Mouse (Mus musculus): ENCODE measurements around the gene Ddc. TPM values are rescaled to one million over a fixed set of nuclear protein-coding genes. Genes with fewer than 3 reads are reported as not detected.

Gene Ddc
- polyA plus RNA-seq, 1 experiment from 2014 or later: 21.7 TPM

DNA sequence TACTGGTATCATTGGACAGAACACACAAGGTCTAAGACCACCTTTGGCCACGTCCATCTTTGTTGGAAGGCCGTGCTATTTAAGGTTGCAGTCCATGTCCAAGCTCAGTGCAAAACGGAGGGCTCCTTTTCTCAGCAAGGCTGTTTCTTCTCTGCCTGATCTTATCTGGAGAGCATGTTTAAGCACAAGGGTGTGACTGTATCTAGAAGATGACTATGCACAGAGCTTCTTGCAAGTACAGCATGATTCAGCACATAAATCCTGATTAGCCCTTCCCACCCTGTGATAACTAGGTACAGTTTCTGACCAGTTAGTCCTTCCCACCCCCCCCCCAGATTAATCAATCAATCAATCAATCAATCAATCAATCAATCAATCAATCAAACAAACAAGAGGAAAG is 25.4 kb upstream of the Ddc start:
- H3K4me2 ChIP-seq (ENCODE audit: low read length): no peak overlapping the region
- no peak overlapping the region for H3K27ac ChIP-seq (ENCODE audit: low read length)
- no peaks in the 10 kb centered on the region for H3K9me3 ChIP-seq (replicated peaks; ENCODE audit: control insufficient read depth, low read length, poor library complexity, severe bottlenecking)
- H3K4me3 ChIP-seq (ENCODE audit: low read depth, low read length): no peak overlapping the region
- no peak for ATAC-seq
- H3K9ac ChIP-seq (ENCODE audit: low read depth, low read length): no peak overlapping the region
- WGBS: 88% methylated on average over 3 of the region's 3 CpGs
- H3K27me3 ChIP-seq (ENCODE audit: control insufficient read depth, insufficient read depth, low read depth, low read length): no peaks in the 10 kb centered on the region
- H3K36me3 ChIP-seq (ENCODE audit: control insufficient read depth, insufficient read depth, low read length): no peaks in the 10 kb centered on the region
- no peaks in the 10 kb centered on the region for H3K4me1 ChIP-seq (ENCODE audit: control insufficient read depth, insufficient read depth, low read length)

DNA sequence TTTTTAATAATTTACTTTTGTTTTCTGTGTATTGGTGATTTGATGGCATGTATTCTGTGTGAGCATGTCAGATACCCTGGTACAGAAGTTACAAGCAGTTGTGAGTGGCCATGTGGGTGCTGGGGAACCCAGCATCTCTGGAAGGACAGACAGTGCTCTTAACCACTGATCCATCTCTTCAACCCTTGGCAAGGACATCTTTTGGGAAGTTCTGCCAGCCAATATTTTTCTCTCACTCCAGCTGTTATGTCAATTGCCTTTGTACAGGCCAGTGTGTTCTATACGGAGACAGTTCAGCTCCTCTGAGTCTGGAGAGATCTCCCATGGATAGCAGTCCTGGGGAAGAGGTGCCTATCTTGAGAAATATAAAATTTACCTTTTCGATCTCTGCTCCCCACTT is 24.2 kb upstream of the Ddc start:
- H3K27ac ChIP-seq (ENCODE audit: low read length): no peak overlapping the region
- H3K4me2 ChIP-seq (ENCODE audit: low read length): no peak overlapping the region
- no peaks in the 10 kb centered on the region for H3K27me3 ChIP-seq (ENCODE audit: control insufficient read depth, insufficient read depth, low read depth, low read length)
- H3K9ac ChIP-seq (ENCODE audit: low read depth, low read length): no peak overlapping the region
- no peak overlapping the region for H3K4me3 ChIP-seq (ENCODE audit: low read depth, low read length)
- no peaks in the 10 kb centered on the region for H3K36me3 ChIP-seq (ENCODE audit: control insufficient read depth, insufficient read depth, low read length)
- H3K9me3 ChIP-seq (replicated peaks; ENCODE audit: control insufficient read depth, low read length, poor library complexity, severe bottlenecking): no peaks in the 10 kb centered on the region
- no peak for ATAC-seq
- 89% methylated on average over 2 of the region's 2 CpGs for WGBS
- H3K4me1 ChIP-seq (ENCODE audit: control insufficient read depth, insufficient read depth, low read length): no peaks in the 10 kb centered on the region

GRCm38 (mm10) chr11:11907703-11908413 is 9.9 kb upstream of the Ddc start:
- 65% methylated on average over 7 of the region's 7 CpGs for WGBS
- no peak for ATAC-seq
- no peaks in the 10 kb centered on the region for H3K4me1 ChIP-seq (ENCODE audit: control insufficient read depth, insufficient read depth, low read length)
- no peaks in the 10 kb centered on the region for H3K36me3 ChIP-seq (ENCODE audit: control insufficient read depth, insufficient read depth, low read length)
- no peak overlapping the region for H3K4me2 ChIP-seq (ENCODE audit: low read length)
- H3K27me3 ChIP-seq (ENCODE audit: control insufficient read depth, insufficient read depth, low read depth, low read length): no peaks in the 10 kb centered on the region
- H3K9ac ChIP-seq (ENCODE audit: low read depth, low read length): no peak overlapping the region
- no peak overlapping the region for H3K27ac ChIP-seq (ENCODE audit: low read length)
- no peak overlapping the region for H3K4me3 ChIP-seq (ENCODE audit: low read depth, low read length)
- no peaks in the 10 kb centered on the region for H3K9me3 ChIP-seq (replicated peaks; ENCODE audit: control insufficient read depth, low read length, poor library complexity, severe bottlenecking)

- Histone ChIP-seq H3K9ac (ENCODE audit: low read depth, low read length) (no peak overlapping the region), H3K4me2 (ENCODE audit: low read length) (no peak overlapping the region), H3K36me3 (ENCODE audit: control insufficient read depth, insufficient read depth, low read length) (no peaks in the 10 kb centered on the region), H3K27me3 (ENCODE audit: control insufficient read depth, insufficient read depth, low read depth, low read length) (no peaks in the 10 kb centered on the region), H3K4me1 (ENCODE audit: control insufficient read depth, insufficient read depth, low read length) (no peaks in the 10 kb centered on the region), H3K27ac (ENCODE audit: low read length) (no peak overlapping the region), H3K9me3 (replicated peaks; ENCODE audit: control insufficient read depth, low read length, poor library complexity, severe bottlenecking) (no peaks in the 10 kb centered on the region), H3K4me3 (ENCODE audit: low read depth, low read length) (no peak overlapping the region)
- ATAC-seq: no peak
Observed at GRCm38 (mm10) chr11:11905518-11905917, 7.6 kb upstream of the Ddc start.

- no peak overlapping the region for H3K9ac ChIP-seq (ENCODE audit: low read depth, low read length)
- ATAC-seq: no peak
- 68% methylated on average over 5 of the region's 5 CpGs for WGBS
Observed at GRCm38 (mm10) chr11:11904995-11905394, 7.1 kb upstream of the Ddc start.

GRCm38 (mm10) chr11:11901509-11901908 is 3.6 kb upstream of the Ddc start:
- WGBS: 85% methylated on average over 5 of the region's 5 CpGs
- H3K27me3 ChIP-seq (ENCODE audit: control insufficient read depth, insufficient read depth, low read depth, low read length): no peaks in the 10 kb centered on the region
- no peak for ATAC-seq

More at GRCm38 (mm10) chr11:11904995-11905394, 7.1 kb upstream of the Ddc start:
- no peaks in the 10 kb centered on the region for H3K36me3 ChIP-seq (ENCODE audit: control insufficient read depth, insufficient read depth, low read length)
- no peaks in the 10 kb centered on the region for H3K4me1 ChIP-seq (ENCODE audit: control insufficient read depth, insufficient read depth, low read length)
- no peak overlapping the region for H3K4me2 ChIP-seq (ENCODE audit: low read length)
- H3K4me3 ChIP-seq (ENCODE audit: low read depth, low read length): no peak overlapping the region
- no peak overlapping the region for H3K27ac ChIP-seq (ENCODE audit: low read length)
- no peaks in the 10 kb centered on the region for H3K9me3 ChIP-seq (replicated peaks; ENCODE audit: control insufficient read depth, low read length, poor library complexity, severe bottlenecking)
- no peaks in the 10 kb centered on the region for H3K27me3 ChIP-seq (ENCODE audit: control insufficient read depth, insufficient read depth, low read depth, low read length)

GRCm38 (mm10) chr11:11898496-11898895 is 552 bp upstream of the Ddc start:
- 90% methylated on average over 3 of the region's 3 CpGs for WGBS
- H3K4me1 ChIP-seq (ENCODE audit: control insufficient read depth, insufficient read depth, low read length): no peaks in the 10 kb centered on the region
- ATAC-seq: no peak

More at GRCm38 (mm10) chr11:11901509-11901908, 3.6 kb upstream of the Ddc start:
- no peak overlapping the region for H3K9ac ChIP-seq (ENCODE audit: low read depth, low read length)
- no peak overlapping the region for H3K27ac ChIP-seq (ENCODE audit: low read length)
- H3K4me3 ChIP-seq (ENCODE audit: low read depth, low read length): no peak overlapping the region
- H3K9me3 ChIP-seq (replicated peaks; ENCODE audit: control insufficient read depth, low read length, poor library complexity, severe bottlenecking): no peaks in the 10 kb centered on the region
- no peak overlapping the region for H3K4me2 ChIP-seq (ENCODE audit: low read length)
- no peaks in the 10 kb centered on the region for H3K4me1 ChIP-seq (ENCODE audit: control insufficient read depth, insufficient read depth, low read length)
- no peaks in the 10 kb centered on the region for H3K36me3 ChIP-seq (ENCODE audit: control insufficient read depth, insufficient read depth, low read length)

GRCm38 (mm10) chr11:11895479-11895878 is 2.5 kb downstream of the Ddc start:
- H3K27ac ChIP-seq (ENCODE audit: low read length): no peak overlapping the region
- H3K27me3 ChIP-seq (ENCODE audit: control insufficient read depth, insufficient read depth, low read depth, low read length): no peaks in the 10 kb centered on the region
- 91% methylated on average over 2 of the region's 2 CpGs for WGBS
- no peak for ATAC-seq
- H3K4me2 ChIP-seq (ENCODE audit: low read length): no peak overlapping the region
- no peaks in the 10 kb centered on the region for H3K4me1 ChIP-seq (ENCODE audit: control insufficient read depth, insufficient read depth, low read length)
- H3K9me3 ChIP-seq (replicated peaks; ENCODE audit: control insufficient read depth, low read length, poor library complexity, severe bottlenecking): no peaks in the 10 kb centered on the region
- H3K9ac ChIP-seq (ENCODE audit: low read depth, low read length): no peak overlapping the region
- H3K4me3 ChIP-seq (ENCODE audit: low read depth, low read length): no peak overlapping the region
- H3K36me3 ChIP-seq (ENCODE audit: control insufficient read depth, insufficient read depth, low read length): no peaks in the 10 kb centered on the region

More at GRCm38 (mm10) chr11:11898496-11898895, 552 bp upstream of the Ddc start:
- no peaks in the 10 kb centered on the region for H3K9me3 ChIP-seq (replicated peaks; ENCODE audit: control insufficient read depth, low read length, poor library complexity, severe bottlenecking)
- H3K36me3 ChIP-seq (ENCODE audit: control insufficient read depth, insufficient read depth, low read length): no peaks in the 10 kb centered on the region
- H3K27ac ChIP-seq (ENCODE audit: low read length): no peak overlapping the region
- H3K4me3 ChIP-seq (ENCODE audit: low read depth, low read length): no peak overlapping the region
- no peak overlapping the region for H3K4me2 ChIP-seq (ENCODE audit: low read length)
- no peak overlapping the region for H3K9ac ChIP-seq (ENCODE audit: low read depth, low read length)
- H3K27me3 ChIP-seq (ENCODE audit: control insufficient read depth, insufficient read depth, low read depth, low read length): no peaks in the 10 kb centered on the region

DNA sequence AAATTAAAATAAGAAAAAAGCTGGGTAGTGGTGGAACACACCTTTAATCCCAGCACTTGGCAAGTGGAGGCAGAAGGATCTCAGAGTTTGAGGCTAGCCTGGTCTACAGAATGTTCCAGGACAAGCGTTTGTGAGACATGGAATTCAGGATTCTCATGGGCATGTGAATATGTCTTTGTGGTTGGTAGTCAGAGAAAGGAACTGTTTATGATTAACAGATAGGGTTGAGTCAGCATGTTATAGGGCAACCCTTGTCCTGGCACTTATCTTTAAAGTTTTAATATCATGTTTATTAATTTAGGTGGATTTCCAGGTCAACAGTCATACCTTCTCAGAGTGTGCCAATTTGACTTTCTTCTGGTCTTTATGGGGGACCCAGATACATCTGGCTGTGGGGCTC is 4.2 kb downstream of the Ddc start:
- no peak overlapping the region for H3K4me3 ChIP-seq (ENCODE audit: low read depth, low read length)
- no peak overlapping the region for H3K4me2 ChIP-seq (ENCODE audit: low read length)
- no peak for ATAC-seq
- H3K9me3 ChIP-seq (replicated peaks; ENCODE audit: control insufficient read depth, low read length, poor library complexity, severe bottlenecking): no peaks in the 10 kb centered on the region
- H3K27ac ChIP-seq (ENCODE audit: low read length): no peak overlapping the region
- no peak overlapping the region for H3K9ac ChIP-seq (ENCODE audit: low read depth, low read length)
- H3K4me1 ChIP-seq (ENCODE audit: control insufficient read depth, insufficient read depth, low read length): peaks cover 2% of the 10 kb centered on the region; the same call in 1 of the 2 replicates
- no peaks in the 10 kb centered on the region for H3K36me3 ChIP-seq (ENCODE audit: control insufficient read depth, insufficient read depth, low read length)
- 97% methylated on average over 1 of the region's 1 CpGs for WGBS
- H3K27me3 ChIP-seq (ENCODE audit: control insufficient read depth, insufficient read depth, low read depth, low read length): no peaks in the 10 kb centered on the region

All from midbrain, embryonic 16.5 days (tissue).